Mouse (Mus musculus): ENCODE results near the gene Aass. TPM values are rescaled to one million over a fixed set of nuclear protein-coding genes. Genes with fewer than 3 reads are reported as not detected.

The Aass gene
- polyA plus RNA-seq (2012) = not detected in 2 replicates

DNA sequence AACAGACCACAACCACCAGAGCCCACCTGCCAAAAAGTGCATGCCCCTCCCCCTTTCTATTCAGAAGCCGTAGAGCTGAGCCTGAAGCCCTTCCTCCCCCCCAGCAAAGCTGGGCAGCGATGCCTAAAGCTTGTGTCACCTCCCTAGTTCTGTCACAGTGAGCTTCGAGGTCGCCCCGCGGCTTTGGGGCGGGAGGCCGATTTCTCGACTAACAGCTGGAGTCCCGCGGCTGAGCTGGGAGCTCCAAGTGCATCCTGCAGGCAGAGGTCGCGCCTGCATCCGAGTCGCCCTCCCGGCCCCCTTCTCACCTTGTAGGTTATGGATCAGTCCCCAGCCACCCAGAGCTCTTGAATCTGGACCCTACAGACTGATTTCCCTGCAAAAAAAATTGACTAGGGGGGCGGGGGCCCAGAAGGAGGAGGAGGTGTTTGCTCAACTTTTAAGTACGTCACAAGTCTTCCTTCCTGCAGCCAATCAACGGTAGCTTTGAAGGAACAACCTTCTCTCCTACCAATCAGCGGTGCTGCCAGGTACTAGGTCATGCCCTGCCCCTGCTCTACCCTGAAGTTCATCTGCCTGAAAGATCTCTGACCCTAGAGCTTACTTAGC lies at the start of gene Aass:
Gene Aass (minus strand): TSS at position 414 of the 609 bp plus-strand sequence.

Other genes with a start within 250 kb of the Aass start
- not detected in 2 replicates for gene Fezf1, start 115.4 kb upstream of the Aass start, polyA plus RNA-seq (2012)

All from megakaryocyte-erythroid progenitor cell, adult 5 weeks (primary cell).